Mouse (Mus musculus) left cerebral cortex, adult 2 months (tissue): ENCODE measurements around the gene Gm49776. TPM values are rescaled to one million over a fixed set of nuclear protein-coding genes. Genes with fewer than 3 reads are reported as not detected.
"Not testable (repeated sequence)": the region's sequence is repeated elsewhere in the genome, so short reads cannot be mapped to it uniquely, and the experiment has no call there.

Experiments
- DNase-seq, 2 experiments: peaks; one replicate each; pipeline ENCODE4 v3.0.0; 2021 to 2022; ENCODE audit warnings: low spot score in 2 of 2, mixed read lengths in 1 of 2; ENCODE audit errors: extremely low spot score in 1 of 2
- H3K27ac ChIP-seq: fragments of 200-600 bp; 2 replicates; pipeline ENCODE4 v1.8.1; 2022
- H3K4me3 ChIP-seq: fragments of 200-600 bp; 2 replicates; pipeline ENCODE4 v1.8.1; 2022
- CTCF ChIP-seq: fragments of 200-600 bp; IDR thresholded peaks from 2 replicates; pipeline ENCODE4 v1.8.1; 2022; ENCODE audit warnings: antibody characterized with exemption, mild to moderate bottlenecking, moderate library complexity
- intact Hi-C: fragments of 180-260 bp; cut with DNase I; formaldehyde crosslinking; loops from one replicate; pipeline ENCODE4 v1.15.1; 2025
- long read RNA-seq, 2 experiments: library from polyadenylated mRNA; stranded (forward); transcript quantifications; one replicate each; pipeline ENCODE4 v2.0.0; 2021; ENCODE audit warnings: borderline mapping rate in 2 of 2
- total RNA-seq, 2 experiments: library from RNA; stranded (reverse); gene quantifications; 2 replicates each; pipeline ENCODE4 v1.2.3; 2021

Gene Gm49776
- not detected for total RNA-seq
- long read RNA-seq, experiment 1, result 0 reads
- long read RNA-seq, experiment 2, result 0 reads

DNA sequence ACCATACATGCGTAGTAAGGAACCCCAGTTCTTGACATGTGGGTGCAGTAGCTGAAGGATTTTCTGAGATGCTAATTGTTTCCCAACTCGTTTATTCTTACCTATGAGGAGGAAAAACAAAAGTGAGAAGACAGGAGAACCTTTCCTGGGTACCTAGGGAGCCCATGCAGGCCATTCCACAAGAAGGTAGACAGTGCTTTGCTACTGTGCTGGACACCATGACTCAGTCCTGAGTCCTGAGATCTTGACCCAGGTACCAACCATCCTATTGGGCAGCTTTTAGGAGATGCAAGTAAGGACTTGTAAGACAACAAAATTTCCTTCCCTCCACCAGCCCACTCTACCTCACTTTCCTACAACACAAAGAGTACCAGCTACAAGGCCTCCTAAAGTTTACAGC, at the start of gene Gm49776:
Gm49776 (minus strand) TSS at position 101 of the 400 bp plus-strand sequence.
- TF ChIP-seq CTCF, result no peak
- no peak for DNase-seq
- Histone ChIP-seq H3K4me3 (no peak within 1 kb of the TSS), H3K27ac (no peak within 1 kb of the TSS)
- intact Hi-C loops, result no loop called here

DNA sequence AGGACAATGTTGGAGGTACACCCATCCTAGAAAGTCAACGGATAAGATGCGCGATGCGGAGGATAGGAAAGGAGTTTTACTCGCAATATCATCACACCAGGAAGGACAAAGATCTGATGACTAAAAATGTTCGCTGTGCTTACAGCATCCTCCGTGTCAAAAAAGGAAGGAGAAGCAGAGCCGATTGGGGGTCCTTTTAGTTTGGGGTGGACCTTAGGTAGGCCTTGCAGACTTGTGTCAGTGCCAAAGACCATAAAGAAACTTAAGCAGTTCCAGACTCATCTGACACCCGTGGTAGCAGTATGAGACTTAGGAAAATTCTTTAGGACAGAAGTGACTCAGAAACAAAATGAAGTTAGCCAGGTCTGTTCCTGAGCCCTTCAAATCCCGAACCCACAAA, 31.5 kb upstream of the Gm49776 start:
- H3K27ac ChIP-seq, DNase-seq, intact Hi-C loops: not testable (repeated sequence)
- peak overlapping the region; percentile 94 for H3K4me3 ChIP-seq

DNA sequence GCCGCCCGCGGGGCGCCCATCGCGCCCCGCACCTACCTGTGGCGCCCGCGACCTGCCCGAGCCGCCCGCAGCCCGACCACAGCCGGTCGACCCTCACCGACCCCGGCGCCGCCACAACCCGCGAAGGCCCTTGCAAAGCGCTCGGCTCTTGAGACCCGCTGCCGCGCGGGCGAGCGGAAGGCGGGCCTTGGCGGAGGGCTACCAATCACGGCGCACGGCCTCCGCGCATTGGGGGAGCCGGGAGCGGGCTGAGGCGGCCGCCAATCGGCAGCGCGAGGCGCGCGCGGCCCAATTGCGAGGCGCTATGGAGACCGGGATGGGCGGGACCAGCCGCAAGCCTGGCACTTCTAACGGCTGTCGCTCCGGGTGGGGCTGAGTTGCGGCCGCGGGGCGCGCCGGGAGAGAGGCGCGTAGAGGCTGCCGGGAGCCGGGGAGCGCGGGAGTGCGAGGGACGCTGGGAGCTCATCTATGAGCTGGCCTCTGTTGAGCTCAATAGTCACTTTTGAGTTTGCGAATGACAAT, 31.0 kb upstream of the Gm49776 start, which contains the start of gene Dgcr8:
Dgcr8 (minus strand) TSS at position 180 of the 522 bp plus-strand sequence.
- Histone ChIP-seq H3K4me3 (peak within 1 kb of the TSS; percentile 94), H3K27ac (peak within 1 kb of the TSS; percentile 70)
- no peak for TF ChIP-seq CTCF
- peak; percentile 99 for DNase-seq
- intact Hi-C loops, result no loop called here

DNA sequence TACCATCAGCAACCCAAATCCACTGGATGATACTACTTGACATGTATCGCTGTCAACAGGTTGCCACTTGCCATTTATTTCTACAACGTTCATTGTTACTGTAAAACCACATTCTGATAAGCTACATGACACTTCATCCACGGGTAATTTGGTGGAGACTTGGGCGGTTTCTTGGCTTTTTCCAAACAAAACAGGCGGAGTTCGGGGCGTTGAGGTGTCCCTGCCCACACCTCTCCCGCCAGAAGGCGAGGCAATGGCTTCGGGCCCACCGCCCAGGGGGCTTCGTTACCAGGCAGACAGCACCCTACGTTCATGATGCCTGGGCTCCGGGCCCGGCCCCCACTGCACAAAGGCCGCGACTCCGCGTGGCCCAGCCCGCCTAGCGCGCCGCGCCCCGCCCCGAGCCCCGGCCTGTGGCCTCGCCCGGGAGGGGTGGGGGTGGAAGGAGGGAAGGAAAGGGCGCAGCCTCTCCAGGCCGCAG, 30.5 kb upstream of the Gm49776 start:
- Histone ChIP-seq H3K4me3 (peak overlapping the region; percentile 94), H3K27ac (peak overlapping the region; percentile 70)
- intact Hi-C loops, result no loop called here
- TF ChIP-seq CTCF, result no peak
- no peak for DNase-seq

DNA sequence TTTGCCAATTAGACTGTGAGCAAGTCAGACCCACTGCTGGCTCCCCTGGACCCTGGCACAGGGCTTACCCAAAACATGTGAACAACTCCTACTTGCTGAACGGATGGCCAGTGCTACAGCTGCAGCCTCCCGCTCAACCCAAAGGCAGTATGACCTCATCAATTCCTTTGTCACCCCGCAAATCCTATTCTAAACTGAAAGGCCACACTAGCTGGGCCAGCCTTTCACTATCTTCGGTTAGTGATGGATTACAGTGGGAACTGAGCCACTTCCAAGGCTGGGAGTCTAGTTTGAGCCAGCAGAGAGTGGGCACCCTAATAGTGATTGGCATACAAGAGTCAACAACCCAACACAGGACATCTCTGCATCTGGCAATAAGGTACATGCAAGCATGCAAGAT, 30.0 kb upstream of the Gm49776 start:
- Histone ChIP-seq H3K4me3 (peak overlapping the region; percentile 94), H3K27ac (no peak overlapping the region; the same call in 1 of the 2 replicates)
- no peak for TF ChIP-seq CTCF
- no peak for DNase-seq
- intact Hi-C loops, result no loop called here

DNA sequence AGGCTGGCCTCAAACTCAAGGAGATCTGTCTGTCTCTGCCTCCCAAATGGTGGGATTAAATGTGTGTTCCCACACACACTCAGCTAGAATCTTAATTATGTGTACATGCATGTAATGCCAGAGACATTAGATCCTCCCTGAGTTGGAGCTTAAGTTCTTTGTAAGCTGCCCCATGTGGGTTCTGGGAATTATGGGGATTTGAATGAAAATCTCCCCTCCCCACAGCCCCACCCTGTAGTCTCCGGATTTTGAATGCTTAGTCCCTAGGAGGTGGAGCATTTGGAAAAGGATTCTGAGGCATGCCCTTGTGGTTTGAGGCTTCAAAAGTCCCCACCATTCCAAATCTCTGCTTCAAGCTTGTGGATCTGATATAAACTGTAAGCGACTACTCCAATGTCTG, 17.0 kb upstream of the Gm49776 start:
- Histone ChIP-seq H3K4me3 (no peak overlapping the region), H3K27ac (no peak overlapping the region)
- intact Hi-C loops, result loop anchor here (10.0 kb wide), 1 partner anchor 340 kb away; no protein-coding TSS in a partner anchor
- TF ChIP-seq CTCF, result no peak
- no peak for DNase-seq

DNA sequence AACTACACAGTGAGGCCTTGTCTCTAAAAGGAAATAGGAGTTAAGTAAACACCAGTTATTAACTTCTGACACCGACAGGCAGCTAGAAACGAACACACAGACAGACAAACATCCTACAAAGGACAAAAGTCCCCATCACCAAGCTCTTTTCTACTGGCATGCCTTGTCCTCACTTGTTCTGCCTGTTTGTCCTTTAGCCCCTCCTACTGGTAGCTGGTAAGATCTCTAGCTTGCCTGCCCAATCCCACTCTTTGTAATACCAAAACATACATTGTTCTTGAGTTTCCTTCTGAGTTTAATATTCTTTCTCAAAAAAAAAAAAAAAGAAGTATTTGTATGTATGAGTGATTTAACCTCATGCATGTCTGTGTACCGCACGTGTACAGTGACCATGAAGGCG, 10.1 kb upstream of the Gm49776 start:
- intact Hi-C loops, result no loop called here
- peak; percentile 41 for TF ChIP-seq CTCF
- H3K4me3 ChIP-seq, result no peak overlapping the region
- H3K27ac ChIP-seq, result no peak overlapping the region
- no peak for DNase-seq

DNA sequence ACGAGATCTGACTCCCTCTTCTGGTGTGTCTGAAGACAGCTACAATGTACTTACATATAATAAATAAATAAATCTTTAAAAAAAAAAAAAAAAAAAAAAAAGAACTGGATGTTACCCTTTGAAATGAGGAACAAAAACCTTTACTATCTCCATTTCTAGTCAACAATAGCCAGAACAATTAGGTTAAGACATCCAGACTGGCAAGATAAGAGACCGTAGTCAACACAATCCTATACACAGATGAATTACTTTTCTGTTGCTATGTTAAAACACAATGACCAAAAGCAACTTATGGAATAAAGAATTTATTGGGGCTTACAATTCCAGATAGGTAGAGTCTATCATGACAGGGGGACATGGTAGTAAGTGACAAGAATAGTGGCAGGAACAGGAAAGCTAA, 6.9 kb upstream of the Gm49776 start:
- Histone ChIP-seq H3K4me3 (no peak overlapping the region), H3K27ac (no peak overlapping the region)
- no peak for DNase-seq
- TF ChIP-seq CTCF, result no peak
- intact Hi-C loops, result no loop called here

DNA sequence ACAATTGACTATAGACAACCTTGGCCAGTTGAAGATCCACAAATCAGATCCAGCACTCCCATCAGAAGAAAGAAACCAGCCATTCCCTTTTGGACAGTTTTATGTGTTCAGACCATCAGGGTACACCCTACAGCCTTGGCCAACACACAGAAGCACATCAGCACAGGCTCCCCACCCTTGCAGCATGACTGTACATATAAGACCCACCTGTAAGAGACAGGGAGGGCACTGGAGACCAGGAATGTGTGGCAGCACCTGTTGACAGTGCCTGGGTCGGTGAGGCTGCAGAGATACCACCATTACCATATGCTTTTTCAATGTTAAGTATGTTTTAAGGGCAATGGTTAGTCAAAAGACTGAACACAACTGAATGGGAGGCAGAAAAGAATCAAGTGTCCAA, 4.3 kb downstream of the Gm49776 start:
- DNase-seq, result no peak
- intact Hi-C loops, result no loop called here
- H3K27ac ChIP-seq, result no peak overlapping the region
- no peak overlapping the region for H3K4me3 ChIP-seq
- no peak for TF ChIP-seq CTCF

DNA sequence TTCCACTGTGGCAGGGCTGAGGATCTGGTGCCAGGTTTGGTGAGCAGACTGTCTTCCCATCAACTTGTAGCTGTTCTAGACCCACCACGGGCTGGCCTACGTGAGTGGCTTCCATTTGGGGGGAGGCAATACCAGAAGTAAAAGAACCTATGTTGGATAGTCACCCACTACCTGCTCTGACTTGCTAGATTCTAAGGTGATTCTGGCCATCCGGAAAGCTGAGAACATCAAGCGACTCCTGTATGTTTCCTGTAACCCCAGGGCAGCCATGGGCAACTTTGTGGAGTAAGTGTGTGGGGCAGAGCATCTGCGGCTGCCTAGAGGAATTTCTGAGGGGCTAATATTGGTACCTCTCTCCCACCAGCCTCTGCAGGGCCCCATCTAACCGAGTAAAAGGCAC, 5.4 kb downstream of the Gm49776 start:
- intact Hi-C loops, result no loop called here
- DNase-seq, result no peak
- no peak for TF ChIP-seq CTCF
- Histone ChIP-seq H3K27ac (no peak overlapping the region), H3K4me3 (no peak overlapping the region)

DNA sequence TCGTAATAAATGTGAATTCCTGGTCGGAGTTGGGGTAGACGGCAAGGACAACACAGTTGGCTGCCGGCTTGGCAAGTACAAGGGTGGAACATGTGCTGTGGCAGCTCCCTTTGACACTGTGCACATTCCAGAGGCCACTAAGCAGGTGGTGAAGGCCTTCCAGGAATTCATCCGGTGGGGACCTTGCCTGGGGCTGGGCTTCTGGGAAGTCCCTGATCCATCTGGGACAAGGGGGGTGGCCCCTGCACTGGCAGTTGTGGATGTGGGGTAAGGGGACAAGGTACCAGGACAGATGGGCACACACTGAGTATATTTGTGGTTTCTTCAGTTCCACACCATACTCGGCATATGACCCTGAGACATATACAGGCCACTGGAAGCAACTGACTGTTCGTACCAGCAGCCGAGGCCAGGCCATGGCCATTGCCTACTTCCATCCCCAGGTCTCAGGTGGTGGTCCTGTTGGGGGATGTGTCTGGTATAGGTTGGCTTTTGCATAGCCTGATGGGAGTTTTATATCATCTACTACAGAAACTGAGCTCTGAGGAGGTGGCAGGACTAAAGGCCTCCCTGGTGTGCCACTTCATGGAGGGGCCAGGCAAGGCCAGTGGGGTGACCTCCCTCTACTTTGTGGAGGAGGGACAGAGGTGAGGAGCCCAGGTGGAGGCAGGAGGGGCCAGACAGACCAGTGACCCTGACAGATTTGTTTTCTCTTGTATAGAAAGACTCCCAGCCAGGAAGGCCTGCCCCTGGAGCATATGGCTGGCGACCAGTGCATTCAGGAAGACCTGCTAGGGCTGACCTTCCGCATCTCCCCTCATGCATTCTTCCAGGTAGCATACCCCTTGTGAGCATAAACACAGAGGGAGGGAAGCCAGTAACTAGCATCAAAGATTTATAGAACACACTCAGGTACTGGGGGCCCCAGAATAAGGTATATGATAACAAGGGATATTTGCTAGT, 7.0 kb downstream of the Gm49776 start:
- H3K27ac ChIP-seq, result no peak overlapping the region
- no peak overlapping the region for H3K4me3 ChIP-seq
- no peak for TF ChIP-seq CTCF
- intact Hi-C loops, result no loop called here
- no peak for DNase-seq

DNA sequence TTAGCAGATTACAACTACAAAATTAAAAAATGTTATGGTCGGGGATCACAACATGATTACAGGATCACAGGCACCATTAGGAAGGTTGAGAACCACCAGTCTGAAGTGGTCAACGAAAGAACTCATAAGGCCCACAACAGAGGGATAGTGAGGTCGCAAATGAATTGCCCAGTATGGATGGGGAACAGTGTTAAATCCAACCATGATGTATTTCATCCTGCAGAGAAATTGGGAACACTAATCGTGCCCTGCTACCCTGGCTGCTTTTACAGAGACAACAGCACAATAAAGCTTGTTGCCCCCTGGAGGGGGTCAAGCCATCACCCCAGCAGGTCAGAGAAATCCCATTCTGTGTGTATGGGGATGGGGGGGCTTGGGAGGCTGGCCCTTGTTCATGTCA, 7.9 kb downstream of the Gm49776 start:
- TF ChIP-seq CTCF, result no peak
- H3K27ac ChIP-seq, result no peak overlapping the region; the same call in 1 of the 2 replicates
- H3K4me3 ChIP-seq, result no peak overlapping the region
- DNase-seq, result no peak
- intact Hi-C loops, result no loop called here
